Mouse (Mus musculus) thymus, postnatal 36 days (tissue): ENCODE measurements around the gene Rab17.

Experiments
- DNase-seq, 2 experiments: peaks; one replicate each; pipeline ENCODE4 v3.0.0; 2022; ENCODE audit warnings: mixed read lengths in 2 of 2

Rab17 gene

DNA sequence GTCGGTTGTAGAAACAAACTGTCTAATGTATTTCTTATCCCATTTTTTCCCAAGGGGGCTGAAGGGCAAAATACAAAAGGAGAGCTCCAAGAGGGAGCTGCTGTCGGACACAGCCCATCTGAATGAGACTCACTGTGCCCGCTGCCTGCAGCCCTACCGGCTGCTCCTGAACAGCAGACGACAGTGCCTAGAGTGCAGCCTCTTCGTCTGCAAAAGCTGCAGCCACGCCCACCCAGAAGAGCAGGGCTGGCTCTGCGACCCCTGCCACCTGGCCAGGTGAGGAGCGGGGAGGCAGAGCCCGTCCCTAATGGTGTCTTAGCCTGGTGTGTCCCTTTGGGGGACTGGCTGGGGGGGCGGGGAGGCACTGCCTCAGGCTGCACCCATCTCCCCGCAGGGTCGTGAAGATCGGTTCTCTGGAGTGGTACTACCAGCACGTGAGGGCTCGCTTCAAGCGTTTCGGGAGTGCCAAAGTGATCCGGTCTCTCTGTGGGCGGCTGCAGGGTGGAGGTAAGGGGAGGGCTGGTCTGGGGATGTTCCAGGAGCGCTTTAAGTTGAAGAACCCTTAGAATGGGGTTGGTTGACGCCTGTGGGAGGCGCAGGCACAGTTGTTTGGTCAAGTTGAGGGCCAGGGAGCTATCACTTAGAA, 41.4 kb downstream of the Rab17 start:
- no peak for DNase-seq

DNA sequence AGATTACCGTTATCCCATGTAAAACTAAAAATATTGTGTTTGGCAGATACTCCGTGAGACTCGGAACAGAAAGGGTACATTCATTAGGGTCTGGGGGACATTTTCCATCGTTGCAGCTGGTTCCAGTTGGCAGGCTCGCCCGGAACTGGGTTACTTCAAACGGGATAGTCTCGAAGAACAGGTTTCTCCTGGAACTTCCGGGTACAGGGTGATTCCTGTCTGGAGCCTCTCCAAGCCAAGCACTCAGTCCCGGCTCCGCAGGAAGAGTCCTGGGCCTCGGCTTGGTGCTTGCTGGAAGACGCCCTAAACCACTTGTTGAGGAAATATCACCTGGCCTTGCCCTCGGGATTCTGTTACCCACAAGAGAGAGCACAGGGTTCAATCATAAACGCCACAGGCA, 42.2 kb downstream of the Rab17 start:
- DNase-seq: no peak

DNA sequence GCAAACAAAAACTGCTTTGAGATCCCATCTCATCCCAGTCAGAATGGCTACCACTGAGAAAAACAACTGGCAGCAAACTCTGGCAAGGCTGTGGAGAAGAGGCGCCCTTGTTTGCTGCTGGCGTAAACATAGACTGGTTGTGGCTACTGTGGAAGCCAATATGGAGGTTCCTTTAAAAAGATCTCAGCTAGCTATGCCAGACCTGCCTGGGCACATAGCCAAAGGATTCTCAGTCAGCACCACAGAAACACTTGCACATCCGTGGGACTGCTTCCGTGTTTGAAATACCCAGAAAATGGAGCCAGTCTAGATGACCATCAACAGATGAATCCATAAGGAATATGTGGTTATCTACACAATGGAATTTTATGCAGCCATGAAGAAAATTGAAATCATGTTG, 43.4 kb downstream of the Rab17 start:
- DNase-seq: no peak

DNA sequence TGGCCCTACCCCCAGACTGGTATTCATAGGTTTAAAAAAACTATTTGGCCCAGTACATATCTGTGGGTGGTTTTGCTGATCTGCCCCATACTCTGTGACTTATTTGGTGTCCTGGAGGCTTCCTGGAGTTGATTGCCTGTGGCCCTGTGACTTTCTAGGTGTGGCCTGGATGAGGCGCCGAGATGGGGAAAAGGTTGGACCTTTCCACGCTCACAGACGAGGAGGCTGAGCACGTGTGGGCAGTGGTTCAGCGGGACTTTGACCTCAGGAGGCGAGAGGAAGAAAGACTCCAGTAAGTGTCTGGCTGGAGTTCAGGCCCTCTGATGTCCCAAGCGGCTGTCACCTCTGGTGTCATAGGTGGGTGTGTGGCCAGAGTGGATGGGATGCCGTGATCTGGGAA, 47.8 kb downstream of the Rab17 start:
- DNase-seq: no peak

DNA sequence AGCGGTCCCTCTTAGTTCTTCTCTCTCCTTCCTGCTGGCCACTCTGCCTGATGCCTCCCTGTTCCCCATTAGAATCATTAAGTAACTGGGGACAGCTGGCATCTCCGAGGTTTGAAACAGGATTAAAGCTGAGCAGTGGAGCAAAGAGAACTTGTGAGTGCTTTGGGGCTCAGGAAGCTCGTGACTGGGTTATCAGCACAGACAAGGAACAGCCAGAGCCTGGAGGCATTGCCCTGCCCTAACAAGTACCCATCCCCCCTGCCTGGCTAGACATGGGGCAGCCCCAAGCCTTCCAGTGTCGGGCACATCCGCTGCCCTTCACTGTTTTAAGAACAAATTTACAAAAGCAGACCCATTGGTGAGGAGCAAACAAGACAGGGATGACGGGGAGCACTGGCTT, 52.0 kb downstream of the Rab17 start:
- no peak for DNase-seq

DNA sequence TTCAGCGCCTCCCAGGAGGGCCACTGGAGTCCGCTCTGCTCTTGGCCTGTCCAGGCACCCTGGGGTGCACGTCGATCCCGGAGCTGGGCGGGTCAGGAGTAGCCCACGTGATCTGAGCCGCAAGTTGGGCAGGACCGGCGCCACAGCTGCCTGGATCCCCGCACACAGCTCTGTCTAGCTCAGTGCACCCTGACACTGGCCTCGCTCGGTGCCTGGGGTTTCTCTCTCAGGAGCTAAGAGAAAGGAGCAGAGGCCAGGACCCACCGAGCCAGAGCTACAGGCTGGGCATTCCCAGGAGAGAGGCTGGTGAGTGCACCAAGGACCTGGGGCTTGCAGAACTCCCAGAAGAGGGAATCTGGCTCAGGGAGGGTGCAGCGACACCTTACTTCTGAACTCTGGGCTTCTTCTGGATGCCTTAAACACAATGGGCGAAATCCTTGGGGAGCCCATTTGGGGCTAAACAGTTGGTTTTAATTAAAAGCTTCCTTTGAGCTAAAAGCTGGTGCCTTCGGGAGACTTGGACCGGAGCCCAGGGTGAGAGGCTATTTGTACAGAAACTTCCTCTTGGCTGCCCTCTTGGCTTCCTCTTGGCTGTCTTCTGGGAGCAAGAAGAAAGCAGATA, 54.4 kb downstream of the Rab17 start, which contains the start of gene Mlph:
Mlph (plus strand) TSS at position 138 of the 622 bp plus-strand sequence.
- no peak for DNase-seq

DNA sequence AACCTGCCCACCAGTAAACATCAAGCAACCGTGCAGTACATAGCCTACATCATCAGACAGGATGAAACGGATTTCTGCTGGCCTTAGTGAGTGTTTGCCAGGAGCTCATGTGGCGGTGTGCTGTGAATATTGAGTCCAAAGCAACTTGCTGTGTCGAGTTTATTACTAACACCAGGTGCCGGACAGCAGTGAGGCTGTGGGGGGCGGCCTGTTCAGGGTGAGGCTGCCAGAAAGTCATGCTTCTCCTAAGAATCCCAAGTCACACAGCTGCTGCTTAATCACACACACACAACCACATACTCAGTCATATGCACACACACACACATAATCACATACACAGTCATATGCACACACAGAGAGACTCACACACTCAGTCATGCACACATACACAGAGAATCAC, 56.2 kb downstream of the Rab17 start:
- no peak for DNase-seq

DNA sequence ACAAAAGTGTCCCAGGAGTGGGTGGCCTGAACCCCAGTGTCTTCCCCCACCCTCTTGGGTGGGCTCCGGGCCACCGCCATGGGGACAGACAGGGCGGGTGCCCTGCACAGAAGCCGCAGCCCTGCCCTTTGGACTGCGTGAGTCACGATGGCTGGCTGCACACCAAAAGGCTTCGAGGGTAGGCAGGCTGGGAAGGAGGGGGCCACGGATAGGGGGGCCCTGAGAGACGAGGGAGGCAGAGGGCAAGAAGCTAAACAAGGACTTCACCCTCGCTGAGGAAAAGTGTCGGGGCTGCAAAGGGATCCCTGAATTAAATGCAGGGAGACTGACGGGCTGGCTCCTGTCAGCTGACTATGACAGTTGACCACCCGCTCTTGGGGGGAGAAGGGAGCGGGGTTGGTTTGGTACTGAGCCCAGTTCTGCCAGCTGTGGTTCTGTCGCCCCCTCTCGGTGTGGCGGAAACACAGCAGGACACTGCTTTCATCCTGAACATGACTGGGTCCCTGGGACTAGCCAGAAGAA, 59.8 kb downstream of the Rab17 start:
- no peak for DNase-seq

DNA sequence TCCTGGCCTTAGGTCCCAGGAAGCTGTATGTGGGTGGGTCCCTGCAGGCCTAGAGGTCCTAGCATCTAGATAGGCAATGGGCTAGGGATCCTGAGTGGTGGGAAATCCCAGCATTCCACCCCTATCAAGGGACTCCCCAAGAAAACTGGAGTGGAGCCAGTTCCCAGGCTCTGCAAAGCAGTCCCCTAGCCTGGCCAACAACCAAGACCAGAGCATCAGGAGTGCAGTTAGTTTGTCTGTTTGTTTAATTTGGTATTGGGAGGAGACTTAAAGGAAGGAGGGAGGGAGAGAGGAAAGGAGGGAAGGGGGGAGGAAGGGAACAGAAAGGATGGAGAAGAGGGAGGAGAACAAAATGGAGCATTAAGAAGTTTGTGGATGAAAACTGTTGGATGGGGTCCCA, 60.3 kb downstream of the Rab17 start:
- DNase-seq: no peak
